Mouse (Mus musculus): Measurements from ENCODE around the gene Defb25.

The Defb25 gene

DNA sequence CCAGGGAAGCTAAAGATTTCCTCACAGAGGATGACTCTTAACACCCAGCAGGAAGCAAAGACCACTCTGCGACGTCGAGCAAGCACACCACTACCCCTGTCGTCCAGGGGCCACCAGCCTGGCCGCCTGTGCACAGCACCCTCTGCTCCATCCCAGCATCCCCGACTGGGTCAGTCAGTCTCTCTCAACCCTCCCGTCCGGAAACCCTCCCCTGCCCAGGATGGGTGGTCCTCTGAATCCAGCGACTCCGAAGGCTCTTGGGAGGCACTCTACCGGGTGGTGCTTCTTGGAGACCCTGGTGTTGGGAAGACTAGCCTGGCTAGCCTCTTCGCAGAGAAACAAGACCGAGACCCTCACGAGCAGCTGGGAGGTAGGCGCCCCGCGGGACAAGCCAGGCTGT is 5.2 kb upstream of the Defb25 start:
- no peak for DNase-seq (ENCODE audit: inconsistent ontology term)

DNA sequence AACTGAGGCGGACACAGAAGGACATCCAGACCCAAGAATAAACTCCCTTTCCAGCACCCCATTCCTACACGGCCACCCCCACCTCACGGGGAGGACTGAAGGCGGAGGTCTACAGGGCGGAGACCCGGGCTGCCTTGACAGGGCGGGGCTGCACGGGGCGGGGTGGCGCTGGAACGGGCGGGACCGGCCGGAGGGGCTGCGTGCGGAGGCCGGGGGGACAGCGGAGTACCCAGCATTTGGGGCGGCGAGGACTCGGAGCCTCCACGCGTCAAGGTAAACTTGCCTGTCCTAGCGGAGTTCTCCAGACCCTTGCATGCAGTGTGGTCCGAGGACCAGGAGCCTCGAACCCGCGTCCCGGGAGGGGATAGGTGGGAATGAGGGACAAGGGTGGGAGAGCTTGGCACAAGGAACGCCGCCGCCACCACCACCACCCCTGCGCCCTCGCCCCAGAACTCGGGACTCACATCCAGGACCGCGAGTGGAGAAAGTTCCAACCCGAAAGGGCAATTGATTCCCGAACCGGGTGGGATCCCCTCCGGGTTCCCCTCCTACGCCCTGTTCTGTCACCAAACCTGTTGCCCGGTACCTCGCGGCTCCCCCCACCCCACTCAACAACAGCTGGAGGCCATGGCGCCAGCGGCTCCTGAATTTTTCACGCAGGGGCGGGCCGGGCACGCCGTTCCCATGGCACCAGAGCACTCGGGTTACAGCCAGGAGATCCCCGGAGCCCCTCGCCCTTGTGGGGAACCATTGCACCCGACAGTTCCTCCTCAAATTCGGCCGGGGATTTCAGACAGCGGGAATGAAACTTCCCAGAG is 4.1 kb upstream of the Defb25 start, which contains the start of gene Rem1:
TSS of gene Rem1 (plus strand) at position 178 of the 818 bp plus-strand sequence.
- DNase-seq (ENCODE audit: inconsistent ontology term) = peak; percentile 13

DNA sequence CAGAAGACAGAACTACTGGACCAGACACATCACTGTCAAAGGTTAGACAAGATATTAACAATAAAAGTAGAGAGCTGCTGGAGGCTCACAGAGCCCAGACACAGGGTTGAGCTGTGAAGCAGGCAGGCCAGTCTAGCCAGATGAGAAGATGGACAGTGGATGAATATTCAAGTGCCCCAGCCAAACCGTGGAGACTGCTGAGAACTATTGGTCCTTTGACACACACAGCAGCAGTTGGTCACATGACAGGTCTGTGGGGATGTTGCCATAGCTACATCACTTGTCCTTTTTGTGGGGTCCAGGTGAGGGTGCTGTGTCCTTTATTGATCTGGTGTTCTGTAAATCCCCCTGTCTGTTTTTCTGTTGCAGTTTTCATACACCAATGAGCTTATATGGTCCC is 2.4 kb upstream of the Defb25 start:
- DNase-seq (ENCODE audit: inconsistent ontology term) = no peak

DNA sequence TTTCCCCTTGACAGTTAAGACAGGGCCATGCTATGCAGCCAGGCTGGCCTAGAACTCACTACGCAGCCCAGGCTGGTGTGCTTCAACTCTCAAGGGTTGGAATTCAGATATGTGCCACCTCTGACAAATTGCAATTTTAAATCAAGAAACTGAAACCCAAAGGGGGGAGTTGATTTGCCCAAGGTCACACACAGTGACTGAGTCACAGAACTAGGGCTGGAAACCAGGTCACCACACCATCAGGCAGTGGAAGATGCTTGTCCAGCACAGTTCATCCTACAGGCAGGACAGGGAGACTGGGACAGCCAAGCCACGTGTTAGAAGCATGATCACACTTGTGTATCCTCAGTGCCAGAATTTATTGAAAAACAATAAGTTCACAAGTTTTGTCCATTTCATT is 1.7 kb upstream of the Defb25 start:
- no peak for DNase-seq (ENCODE audit: inconsistent ontology term)

DNA sequence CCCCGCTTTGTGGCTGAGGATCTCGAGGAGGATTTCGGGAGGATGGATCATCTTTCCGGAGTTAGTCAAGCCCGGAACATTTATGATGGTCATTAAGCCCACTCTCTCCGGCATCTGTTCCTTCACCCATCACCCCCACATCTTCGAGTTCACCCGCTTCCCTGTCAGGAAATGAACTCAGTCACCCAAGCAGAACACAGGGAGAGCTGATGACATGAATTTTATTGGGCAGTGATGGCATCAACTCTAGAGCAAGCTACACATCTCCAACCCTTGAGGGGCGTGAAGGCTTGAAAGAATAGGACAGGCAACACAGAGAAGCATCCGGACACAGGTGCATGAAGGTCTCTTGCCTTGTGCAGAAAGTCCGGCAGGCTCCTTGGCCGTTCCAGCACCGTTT is 702 bp downstream of the Defb25 start:
- no peak for DNase-seq (ENCODE audit: inconsistent ontology term)

DNA sequence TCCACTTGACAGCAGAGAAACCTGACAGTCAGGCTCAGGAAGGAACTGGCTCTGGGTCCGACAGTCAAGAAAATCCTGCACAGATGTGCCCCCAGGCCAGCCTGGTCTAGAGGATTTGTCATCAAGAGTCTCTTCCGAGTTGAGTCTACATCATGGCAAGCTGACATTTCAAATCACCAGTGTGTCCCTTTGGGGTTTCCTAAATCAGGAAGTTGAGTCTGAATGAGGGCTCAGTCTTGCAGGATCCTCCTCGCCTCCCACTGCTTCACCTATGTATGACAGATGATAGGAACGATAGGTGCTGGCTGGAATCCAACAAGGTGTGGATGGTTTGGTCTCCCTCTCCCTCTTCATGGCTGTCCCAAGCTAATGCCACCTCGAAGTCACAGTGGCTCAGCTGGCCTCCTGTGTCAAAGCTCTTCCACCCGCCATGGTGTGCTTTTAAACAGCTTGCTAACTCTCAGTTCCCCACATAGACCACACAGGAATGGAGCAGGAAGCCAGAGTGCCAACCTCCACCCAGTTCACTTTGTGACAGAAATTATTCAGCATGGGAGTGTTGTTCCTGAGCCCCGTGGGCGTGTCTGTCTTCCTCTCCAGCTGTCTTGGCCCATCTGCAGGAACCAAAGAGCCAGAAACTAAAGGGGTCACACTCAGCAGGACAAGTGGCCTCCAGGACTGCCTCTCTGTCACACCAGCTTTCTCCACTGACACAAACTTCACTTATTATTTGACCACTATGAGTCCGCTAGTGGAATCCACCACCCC is 2.3 kb downstream of the Defb25 start:
- no peak for DNase-seq (ENCODE audit: inconsistent ontology term)

DNA sequence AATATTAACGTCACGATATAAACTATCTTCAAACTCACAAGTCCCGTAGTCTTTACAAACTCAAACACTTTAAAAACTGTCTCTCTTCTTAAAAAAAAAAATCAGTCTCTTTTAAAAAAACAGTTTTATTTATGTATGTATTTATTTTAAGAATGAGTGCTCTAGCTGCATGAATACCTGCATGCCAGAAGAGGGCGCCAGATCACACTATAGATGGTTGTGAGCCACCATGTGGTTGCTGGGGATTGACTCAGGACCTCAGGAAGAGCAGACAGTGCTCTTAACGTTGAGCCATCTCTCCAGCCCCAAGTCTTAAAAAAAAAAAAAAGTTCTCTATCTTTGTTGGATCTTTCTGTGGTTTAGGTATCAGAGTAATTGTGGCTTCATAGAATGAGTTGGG is 5.5 kb downstream of the Defb25 start:
- no peak for DNase-seq (ENCODE audit: inconsistent ontology term)

DNA sequence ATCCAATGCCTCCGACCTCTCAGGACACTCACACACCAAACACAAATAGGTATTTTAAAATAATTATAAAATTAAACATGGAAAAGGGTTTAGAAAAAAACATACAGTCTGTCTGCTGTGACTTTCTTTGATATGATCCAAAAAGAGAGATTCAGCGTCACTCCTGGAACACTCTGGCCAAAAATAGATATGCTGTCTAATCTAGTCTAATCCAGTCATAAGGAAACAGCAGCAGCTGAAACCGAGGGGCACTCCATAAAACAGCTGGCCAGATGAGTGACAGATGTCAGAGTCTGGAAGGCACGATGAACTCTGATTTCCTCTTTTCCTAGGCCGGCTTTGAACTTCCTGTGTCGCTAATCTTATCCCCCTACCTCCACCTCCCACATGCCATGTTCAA is 6.4 kb downstream of the Defb25 start:
- no peak for DNase-seq (ENCODE audit: inconsistent ontology term)

DNA sequence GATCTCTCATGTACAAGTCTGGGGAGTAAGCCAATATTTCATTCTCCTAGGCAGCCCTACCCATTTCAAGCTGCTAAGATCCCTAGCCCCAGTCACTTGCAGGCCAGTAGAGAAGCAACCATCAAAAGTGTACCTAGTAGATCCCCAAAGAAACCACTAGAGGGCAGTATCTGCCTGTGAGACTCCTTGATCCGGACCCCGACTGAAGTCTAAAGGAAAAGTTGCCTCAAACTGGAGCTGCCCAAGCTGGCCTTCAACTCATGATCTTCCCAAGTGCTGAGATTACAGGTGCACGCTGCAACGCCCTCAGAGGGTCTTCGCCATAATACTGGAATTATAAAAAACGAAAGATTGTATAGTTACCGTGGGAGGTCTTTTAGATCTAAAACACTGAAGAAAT is 7.3 kb downstream of the Defb25 start:
- peak; percentile 47 for DNase-seq (ENCODE audit: inconsistent ontology term)

DNA sequence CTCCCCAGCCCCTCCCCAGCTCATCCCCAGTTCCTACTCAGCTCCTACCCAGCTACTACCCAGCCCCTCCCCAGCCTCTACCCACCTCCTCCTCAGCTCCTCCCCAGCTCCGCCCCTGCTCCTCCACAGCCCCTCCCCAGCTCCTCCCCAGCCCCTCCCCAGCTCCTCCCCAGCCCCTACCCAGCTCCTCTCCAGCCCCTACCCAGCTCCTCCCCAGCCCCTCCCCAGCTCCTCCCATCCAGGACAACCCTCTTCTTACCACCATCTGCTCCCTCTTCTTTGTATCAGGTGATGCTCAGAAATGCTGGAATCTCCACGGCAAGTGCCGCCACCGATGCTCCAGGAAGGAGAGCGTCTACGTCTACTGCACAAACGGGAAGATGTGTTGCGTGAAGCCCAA is 10.7 kb downstream of the Defb25 start:
- no peak for DNase-seq (ENCODE audit: inconsistent ontology term)

DNA sequence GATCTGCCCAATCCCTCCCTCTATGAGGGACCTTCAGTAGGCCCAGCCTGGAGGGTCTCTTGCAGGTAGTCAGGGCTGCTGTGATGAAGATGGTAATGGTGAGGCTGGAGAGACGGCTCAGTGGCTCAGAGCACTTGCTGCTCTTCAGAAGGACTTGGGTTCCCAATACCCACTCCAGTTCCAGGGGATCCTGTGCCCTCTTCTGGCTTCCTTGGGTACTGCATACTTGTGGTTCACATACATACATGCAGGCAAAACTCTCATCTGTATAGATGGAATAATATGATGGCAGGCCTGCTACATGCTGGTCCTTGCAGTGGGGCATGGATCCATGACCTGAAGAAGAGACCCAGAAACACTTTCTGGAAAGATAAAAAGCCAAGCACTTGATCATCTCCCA is 14.1 kb downstream of the Defb25 start:
- DNase-seq (ENCODE audit: inconsistent ontology term) = no peak

DNA sequence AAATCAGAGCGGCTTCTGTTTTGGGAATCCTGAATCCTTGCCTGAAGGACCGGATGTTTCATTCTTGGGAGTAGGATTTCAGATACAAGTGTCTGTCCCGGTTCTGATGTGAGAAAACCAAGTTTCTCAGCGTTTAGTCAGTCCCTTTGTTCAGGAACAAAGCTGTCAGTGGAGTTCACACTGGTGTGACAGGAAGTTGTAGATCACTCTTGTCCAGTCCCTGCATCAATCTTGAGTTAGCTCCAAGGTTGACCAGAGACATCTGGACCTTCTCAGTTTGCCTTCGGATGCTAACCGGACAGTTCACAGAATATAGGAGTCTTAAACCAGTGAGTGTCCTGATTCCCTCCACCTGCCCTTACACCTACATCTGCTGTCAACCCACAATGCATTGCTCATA is 15.1 kb downstream of the Defb25 start:
- no peak for DNase-seq (ENCODE audit: inconsistent ontology term)

DNA sequence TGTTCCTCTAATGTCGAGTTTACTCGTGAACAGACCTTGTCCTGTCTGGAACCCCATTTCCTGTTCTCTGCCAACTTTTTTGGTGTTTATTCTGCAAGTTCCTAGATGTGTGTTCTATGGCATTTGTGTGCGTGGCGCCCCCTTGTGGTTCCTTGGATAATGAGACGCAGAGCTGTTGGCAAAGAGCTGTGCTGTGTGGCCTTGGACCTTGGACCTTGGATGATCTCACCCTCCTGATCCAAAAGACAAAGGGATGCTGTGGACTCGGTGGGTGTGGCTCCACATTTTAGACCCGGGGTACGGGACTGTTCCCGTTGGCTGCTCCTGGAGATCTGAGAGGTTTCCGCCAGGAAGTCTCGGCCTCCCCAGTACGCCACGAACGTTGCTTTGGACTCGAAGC is 18.8 kb downstream of the Defb25 start, which contains the start of gene Defb36:
TSS of gene Defb36 (plus strand) at position 271 of the 400 bp plus-strand sequence.
- no peak for DNase-seq (ENCODE audit: inconsistent ontology term)

DNA sequence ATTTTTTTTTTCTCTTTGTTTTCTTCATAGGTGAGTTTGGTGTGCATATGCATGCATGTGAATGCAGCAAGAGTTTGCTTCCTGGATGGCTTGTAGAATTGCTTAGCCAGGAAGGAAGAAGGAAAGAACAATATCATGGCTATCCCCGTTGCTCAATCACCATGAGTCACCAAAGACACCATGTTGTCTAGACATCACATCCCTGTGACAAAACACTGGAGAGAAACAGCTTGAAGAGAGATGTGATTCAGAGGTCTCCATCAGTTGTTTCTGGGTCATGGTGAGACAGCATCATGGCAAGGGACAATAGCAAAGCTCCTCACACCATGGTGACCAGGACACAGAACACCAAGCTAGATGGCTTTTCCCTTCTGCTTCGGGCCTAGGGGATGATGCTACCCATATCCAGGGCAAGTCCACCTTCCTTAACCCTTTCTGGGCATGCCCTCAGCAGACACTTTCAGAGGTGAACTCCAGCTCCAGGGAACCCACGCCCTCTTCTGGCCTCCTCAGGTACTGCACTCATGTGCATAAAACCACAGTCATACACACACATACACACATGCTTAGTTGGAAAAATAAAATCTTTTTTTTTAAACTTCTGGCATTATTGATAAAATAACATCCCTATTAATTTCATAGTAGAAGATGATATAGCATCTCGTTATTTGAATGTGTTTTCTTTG is 21.4 kb downstream of the Defb25 start:
- DNase-seq (ENCODE audit: inconsistent ontology term) = peak; percentile 57

DNA sequence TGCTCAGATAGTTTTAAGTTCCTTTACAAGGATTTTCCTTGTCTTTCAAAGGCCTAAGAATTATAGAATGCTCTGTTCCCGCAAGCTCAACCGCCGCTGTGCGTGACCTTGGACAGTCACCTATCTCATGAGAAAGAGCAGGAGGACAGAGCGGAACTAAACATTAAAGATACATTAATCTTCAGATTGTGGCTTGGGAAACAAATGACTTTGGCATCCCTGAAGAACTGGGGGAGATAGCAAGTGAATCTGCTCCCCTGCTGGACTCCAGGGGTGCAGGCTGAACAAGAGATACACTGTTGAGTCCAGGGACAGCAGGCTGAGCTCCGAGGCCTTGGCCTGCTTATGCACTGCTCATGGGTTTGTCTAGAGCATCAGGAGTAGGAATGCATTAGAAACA is 22.8 kb downstream of the Defb25 start:
- no peak for DNase-seq (ENCODE audit: inconsistent ontology term)

DNA sequence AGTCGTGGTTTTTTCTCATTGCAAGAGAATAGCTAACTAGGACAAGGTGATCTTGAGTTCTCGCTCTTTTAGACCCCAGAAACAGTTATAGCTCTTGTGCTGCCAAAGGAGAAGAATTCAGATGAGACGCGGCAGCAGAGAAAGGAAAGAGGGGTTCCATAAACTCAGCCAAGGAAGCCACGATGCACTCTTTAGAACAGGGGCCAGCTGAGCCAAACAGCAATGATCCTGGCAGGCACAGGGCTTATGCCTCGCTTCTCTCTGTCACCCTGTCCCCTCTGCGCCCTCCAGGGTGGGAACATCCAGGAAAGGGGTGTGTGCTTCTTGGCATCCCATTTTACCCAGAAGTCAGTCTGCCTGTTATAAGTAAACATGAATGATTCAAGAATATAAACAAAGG is 23.6 kb downstream of the Defb25 start, which contains the start of gene Defb45:
TSS of gene Defb45 (minus strand) at position 101 of the 400 bp plus-strand sequence.
- no peak for DNase-seq (ENCODE audit: inconsistent ontology term)

DNA sequence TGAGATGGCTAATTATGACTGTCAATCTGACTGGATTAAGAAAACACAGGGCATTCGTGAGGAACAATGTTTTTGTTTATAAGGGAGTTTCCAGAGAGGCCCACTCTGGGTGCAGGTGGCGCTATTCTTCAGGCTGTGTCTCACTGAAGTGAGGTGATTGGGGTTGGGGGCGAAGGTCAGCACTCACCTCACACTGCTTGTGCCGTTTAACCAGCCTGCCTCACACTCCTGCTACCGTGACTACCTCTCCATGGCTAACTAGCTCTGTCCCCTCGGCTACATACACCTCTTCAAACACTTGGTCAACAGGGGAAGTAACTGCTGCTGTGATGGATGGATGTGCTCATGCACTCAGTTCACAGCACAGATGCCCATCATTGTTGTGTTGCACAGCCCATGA is 33.8 kb downstream of the Defb25 start:
- DNase-seq (ENCODE audit: inconsistent ontology term) = no peak

DNA sequence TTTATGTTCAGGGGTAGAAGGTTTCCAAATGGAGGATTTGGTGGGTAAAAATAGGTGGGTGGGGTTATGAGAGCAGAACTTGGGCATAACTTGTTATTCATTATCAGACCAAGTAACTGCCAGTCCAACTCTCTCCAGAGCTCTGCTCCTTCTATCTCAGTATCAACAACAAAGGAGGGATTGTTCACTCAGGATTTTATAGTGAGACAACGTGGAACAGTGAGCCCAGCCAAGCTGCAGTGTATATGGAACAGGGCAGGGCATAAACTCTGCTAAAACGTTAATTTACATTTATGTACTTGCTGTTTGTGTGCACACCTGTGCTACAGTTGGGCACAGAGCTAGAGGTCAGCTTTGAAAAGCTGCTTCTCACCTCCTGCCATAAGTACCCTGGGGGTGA is 34.4 kb downstream of the Defb25 start:
- no peak for DNase-seq (ENCODE audit: inconsistent ontology term)

DNA sequence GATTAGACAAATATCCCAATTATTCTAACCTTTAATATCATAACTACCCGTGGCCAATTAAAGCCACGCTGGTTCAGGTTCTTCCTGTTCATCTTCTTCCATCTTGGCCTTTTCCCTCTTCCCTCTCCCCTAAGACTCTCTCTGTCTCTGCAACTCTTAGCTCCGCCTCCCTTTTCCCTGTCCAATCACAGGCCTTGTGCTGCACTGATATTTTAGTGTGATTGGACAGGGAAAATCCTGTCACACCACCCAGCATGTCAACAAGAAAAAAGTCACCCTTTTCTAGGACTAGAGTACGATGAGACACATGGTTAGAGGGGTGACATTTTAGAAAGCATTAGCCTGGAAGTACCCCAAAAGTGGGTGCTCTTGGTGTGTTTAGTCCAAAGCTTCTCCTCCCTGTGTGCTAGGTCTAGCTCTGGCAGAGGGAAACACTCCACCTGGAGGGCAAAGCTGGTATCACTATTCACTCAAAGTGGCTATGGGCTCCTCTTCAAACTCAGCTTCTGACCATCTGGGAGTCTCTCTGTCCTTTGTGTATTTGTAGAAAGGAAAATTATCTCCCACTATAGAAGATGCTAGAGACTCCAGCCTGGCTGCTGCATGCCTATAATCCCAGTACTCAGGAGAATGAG is 35.8 kb downstream of the Defb25 start:
- no peak for DNase-seq (ENCODE audit: inconsistent ontology term)

DNA sequence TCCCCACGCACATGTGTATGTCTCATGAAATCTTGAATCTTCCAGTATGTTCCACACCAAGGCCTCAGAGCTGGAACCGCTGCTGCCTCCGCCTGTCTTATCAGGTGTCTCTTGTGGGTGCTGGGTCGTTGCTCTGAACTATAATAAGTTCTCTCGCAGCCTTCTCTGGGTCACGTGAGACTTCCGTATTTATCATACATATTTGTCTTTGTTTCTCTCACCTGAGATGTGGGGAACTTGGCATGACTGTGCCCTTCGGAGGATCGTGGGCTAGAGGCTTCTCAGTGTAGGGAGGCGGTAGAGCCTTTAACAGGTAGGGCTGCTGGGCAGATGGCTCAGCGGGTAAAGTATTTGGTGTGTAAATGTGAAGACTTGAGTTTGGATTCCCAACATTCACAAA is 42.2 kb downstream of the Defb25 start:
- no peak for DNase-seq (ENCODE audit: inconsistent ontology term)

DNA sequence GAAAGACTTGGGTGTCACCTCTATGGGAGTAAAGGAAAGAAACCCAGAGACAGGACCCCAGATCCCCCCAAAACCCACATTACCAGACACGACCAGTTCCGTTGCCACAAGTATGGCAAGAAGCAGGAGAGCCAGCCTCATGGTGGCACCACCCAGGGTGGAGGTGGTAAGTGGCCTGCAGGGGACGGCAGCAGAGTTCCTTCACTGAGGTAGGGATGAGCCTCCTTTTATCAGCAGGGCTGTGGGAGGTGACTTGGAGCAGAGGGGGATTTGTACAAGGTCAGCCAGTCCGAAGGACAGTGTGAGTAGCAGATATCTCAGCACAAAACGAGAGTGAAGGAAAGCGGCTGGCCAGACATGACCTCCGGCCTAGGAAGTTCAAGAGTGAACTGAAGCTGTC is 42.7 kb downstream of the Defb25 start, which contains the start of gene Defb19:
TSS of gene Defb19 (minus strand) at position 206 of the 400 bp plus-strand sequence.
- DNase-seq (ENCODE audit: inconsistent ontology term) = no peak

DNA sequence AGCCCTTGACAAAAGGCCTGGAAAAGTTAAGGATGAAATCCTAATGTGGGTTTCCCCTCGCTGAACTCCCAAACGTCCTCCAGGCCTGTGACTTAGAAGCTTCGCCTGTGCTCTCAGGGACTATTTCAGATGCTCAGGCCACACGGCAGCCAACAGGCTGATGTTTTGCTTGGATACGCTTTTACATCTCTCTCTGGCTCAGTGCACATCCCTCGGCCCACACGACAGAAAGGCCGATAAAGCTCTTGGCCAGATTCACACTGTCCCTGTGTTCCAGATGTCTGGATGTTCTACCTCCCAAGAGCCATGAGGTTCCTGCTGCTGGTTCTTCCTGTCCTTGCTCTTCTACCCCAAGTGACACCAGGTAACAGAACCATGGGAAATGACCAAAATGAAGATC is 49.4 kb downstream of the Defb25 start:
- no peak for DNase-seq (ENCODE audit: inconsistent ontology term)
